Mouse (Mus musculus) liver, postnatal 0 days (tissue): Measurements from ENCODE around the gene Hp1bp3.

Source experiments
- CTCF ChIP-seq: sonication (generic); IDR thresholded peaks from 2 replicates; pipeline ENCODE4 v1.5.1; 2016; ENCODE audit warnings: antibody characterized with exemption, low read depth
- EP300 ChIP-seq: IDR thresholded peaks from 2 replicates; pipeline ENCODE4 v1.6.1; 2016; ENCODE audit warnings: antibody characterized with exemption, low read depth, mild to moderate bottlenecking

DNA sequence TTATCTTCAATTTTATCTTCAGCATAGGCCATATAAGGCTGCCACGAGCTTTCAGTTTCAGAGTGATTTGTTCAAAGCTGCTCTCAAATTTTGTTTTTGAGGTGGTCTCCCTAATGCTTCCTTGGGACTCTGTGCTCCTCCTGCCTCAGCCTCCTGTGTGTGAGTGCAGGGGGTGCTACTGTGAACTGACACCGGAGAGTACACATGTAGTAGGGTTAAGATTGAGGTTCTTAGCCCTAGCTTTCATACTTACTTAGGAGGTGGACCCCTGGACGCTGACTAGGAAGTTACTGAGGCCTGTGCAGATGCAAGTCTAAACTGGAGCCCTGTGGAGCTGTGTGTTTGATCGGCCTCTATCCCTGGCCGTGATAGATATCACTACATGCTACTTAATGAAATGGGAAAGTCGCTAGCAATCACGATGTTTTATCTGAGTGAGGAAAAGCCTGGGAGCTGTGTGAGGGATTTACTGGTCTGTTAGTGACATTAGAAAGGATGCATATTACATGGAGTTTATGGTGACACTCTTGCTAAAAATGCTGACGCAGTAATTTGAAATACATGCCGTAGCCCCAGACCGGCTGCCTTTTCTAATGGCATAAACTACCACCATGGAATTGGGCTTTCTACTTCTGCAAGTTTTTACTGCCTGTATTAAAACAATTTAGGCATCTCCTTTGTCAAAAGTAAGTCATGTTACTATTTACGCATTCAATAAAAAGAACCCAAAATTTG lies 2.0 kb downstream of the Hp1bp3 start:
- TF ChIP-seq CTCF (no peak), EP300 (no peak)
